Mouse (Mus musculus) embryonic facial prominence, embryonic 10.5 days (tissue): ENCODE results near the gene Tom1l2. TPM values are rescaled to one million over a fixed set of nuclear protein-coding genes. Genes with fewer than 3 reads are reported as not detected.

Experiments
- DNase-seq: peaks from one replicate; pipeline ENCODE4 v3.0.0-alpha.2; 2017; ENCODE audit warnings: low spot score
- H3K27ac ChIP-seq: fragments of 300-500 bp; sonication (generic); replicated peaks from 2 replicates; pipeline ENCODE4 v1.5.1; 2016; ENCODE audit warnings: mild to moderate bottlenecking
- H3K27me3 ChIP-seq: fragments of 300-500 bp; sonication (generic); replicated peaks from 2 replicates; pipeline ENCODE4 v1.6.1; 2016; ENCODE audit warnings: low read depth, mild to moderate bottlenecking; ENCODE audit not compliant: poor library complexity, severe bottlenecking
- H3K36me3 ChIP-seq: fragments of 300-500 bp; sonication (generic); replicated peaks from 2 replicates; pipeline ENCODE4 v1.6.1; 2016; ENCODE audit warnings: mild to moderate bottlenecking, moderate library complexity
- H3K4me1 ChIP-seq: fragments of 300-500 bp; sonication (generic); 2 replicates; pipeline ENCODE4 v1.6.1; 2016
- H3K4me3 ChIP-seq: fragments of 300-500 bp; sonication (generic); 2 replicates; pipeline ENCODE4 v1.5.1; 2016; ENCODE audit warnings: mild to moderate bottlenecking, moderate library complexity
- H3K9me3 ChIP-seq: fragments of 300-500 bp; sonication (generic); 2 replicates; pipeline ENCODE4 v1.6.1; 2016; ENCODE audit warnings: mild to moderate bottlenecking
- WGBS: fragments of 180-500 bp; shearing (Covaris S2); methylation state at CpG from one replicate; pipeline ENCODE4 v1.1.7; 2016; 5-methylcytosine and 5-hydroxymethylcytosine counted together
- microRNA-seq: library from miRNA; unstranded; fragments of <30 nt; microRNA quantifications from one replicate; pipeline ENCODE4, GENCODE M21; 2017
- polyA plus RNA-seq: library from polyadenylated mRNA; unstranded; fragments of >200 nt; fragmentation: Nextera tagmentation; extraction: Ambion mirVana; gene quantifications from 2 replicates; pipeline ENCODE4 v1.2.1, GENCODE M21; 2016

The Tom1l2 gene
- polyA plus RNA-seq, 1 experiment from 2014 or later = 20.4 TPM

GRCm38 (mm10) chr11:60185396-60186231, 167.1 kb downstream of the Tom1l2 start:
- peak overlapping the region; percentile 58 for H3K27ac ChIP-seq
- peaks cover 68% of the 10 kb centered on the region for H3K4me1 ChIP-seq
- H3K36me3 ChIP-seq = peaks cover 76% of the 10 kb centered on the region
- no peak overlapping the region for H3K4me3 ChIP-seq
- DNase-seq = no peak
- no peaks in the 10 kb centered on the region for H3K9me3 ChIP-seq
- H3K27me3 ChIP-seq = no peaks in the 10 kb centered on the region
- WGBS = 84% methylated on average over 20 of the region's 20 CpGs

GRCm38 (mm10) chr11:60184346-60185325, 168.1 kb downstream of the Tom1l2 start:
- no peaks in the 10 kb centered on the region for H3K27me3 ChIP-seq
- no peak for DNase-seq
- 67% methylated on average over 22 of the region's 22 CpGs for WGBS
- H3K4me1 ChIP-seq = peaks cover 72% of the 10 kb centered on the region
- peaks cover 74% of the 10 kb centered on the region for H3K36me3 ChIP-seq
- H3K4me3 ChIP-seq = no peak overlapping the region
- no peaks in the 10 kb centered on the region for H3K9me3 ChIP-seq
- H3K27ac ChIP-seq = peak overlapping the region; percentile 58

- Histone ChIP-seq H3K4me1 (peaks cover 86% of the 10 kb centered on the region), H3K27me3 (no peaks in the 10 kb centered on the region), H3K4me3 (no peak overlapping the region), H3K36me3 (peaks cover 67% of the 10 kb centered on the region), H3K27ac (peak overlapping the region; percentile 57), H3K9me3 (no peaks in the 10 kb centered on the region)
- no peak for DNase-seq
- 71% methylated on average over 2 of the region's 2 CpGs for WGBS
Measured at GRCm38 (mm10) chr11:60182741-60183140, 170.0 kb downstream of the Tom1l2 start.

DNA sequence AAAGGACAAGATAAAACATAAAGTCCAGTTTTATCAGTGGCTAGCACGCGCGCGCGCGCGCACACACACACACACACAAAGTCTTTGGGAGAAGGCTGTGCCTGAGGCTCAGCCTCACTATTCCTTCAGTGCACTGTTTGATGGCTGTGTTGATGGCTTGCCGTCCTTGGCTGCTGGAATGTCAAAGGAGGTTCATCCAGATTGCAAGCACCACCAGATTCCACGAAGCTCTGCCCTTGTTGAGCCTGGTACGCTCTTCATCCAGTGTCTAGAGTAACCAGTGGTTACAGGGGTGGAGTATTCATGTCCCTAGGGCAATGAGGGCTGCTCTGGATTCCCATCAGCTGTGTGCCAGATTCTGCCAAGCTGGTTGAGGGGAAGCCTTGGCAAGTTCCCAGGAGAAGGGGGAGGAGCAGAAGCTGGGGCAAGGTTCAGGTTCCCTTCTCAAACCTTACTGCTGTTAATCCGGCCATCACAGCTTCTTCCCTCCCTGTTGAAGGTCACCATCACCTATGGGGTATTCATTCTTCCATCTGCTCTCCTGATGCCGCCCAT, 170.5 kb downstream of the Tom1l2 start:
- no peaks in the 10 kb centered on the region for H3K27me3 ChIP-seq
- WGBS = 88% methylated on average over 12 of the region's 12 CpGs
- 0 out of 2 replicates have a peak overlapping the region, but pooled peaks have one; percentile 57 for H3K27ac ChIP-seq
- peaks cover 61% of the 10 kb centered on the region for H3K36me3 ChIP-seq
- no peak overlapping the region for H3K4me3 ChIP-seq
- H3K4me1 ChIP-seq = peaks cover 92% of the 10 kb centered on the region
- no peak for DNase-seq
- H3K9me3 ChIP-seq = no peaks in the 10 kb centered on the region

DNA sequence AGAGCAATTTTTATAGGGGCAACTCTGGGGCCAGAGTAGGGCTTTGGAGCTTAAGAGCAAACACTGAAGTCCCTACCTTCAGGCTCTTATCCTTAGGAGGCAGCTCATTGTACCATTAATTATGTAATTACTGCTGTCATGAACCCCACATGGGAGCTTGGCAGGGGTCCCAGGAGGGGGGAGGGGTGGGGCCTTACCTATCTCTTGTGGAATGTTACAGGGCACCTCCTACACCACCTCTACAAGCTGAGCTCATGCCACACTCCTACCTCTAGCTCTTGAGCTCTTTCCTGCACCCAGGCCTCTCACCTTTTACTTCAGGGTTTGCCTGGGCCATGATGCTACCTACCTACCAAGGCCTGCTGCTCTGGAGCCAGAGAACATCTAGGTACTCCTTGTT, 174.2 kb downstream of the Tom1l2 start:
- DNase-seq = no peak
- Histone ChIP-seq H3K36me3 (peaks cover 36% of the 10 kb centered on the region), H3K9me3 (no peaks in the 10 kb centered on the region), H3K27me3 (no peaks in the 10 kb centered on the region), H3K27ac (no peak overlapping the region; the same call in 1 of the 2 replicates), H3K4me1 (peaks cover 99% of the 10 kb centered on the region), H3K4me3 (peak overlapping the region; percentile 80; the same call in 1 of the 2 replicates)

- Histone ChIP-seq H3K27me3 (no peaks in the 10 kb centered on the region), H3K36me3 (peaks cover 37% of the 10 kb centered on the region), H3K9me3 (no peaks in the 10 kb centered on the region), H3K27ac (peak overlapping the region; percentile 93), H3K4me3 (peak overlapping the region; percentile 80), H3K4me1 (peaks cover 99% of the 10 kb centered on the region)
- WGBS = 58% methylated on average over 6 of the region's 6 CpGs
- DNase-seq = no peak
Measured at GRCm38 (mm10) chr11:60178005-60178404, 174.7 kb downstream of the Tom1l2 start.

DNA sequence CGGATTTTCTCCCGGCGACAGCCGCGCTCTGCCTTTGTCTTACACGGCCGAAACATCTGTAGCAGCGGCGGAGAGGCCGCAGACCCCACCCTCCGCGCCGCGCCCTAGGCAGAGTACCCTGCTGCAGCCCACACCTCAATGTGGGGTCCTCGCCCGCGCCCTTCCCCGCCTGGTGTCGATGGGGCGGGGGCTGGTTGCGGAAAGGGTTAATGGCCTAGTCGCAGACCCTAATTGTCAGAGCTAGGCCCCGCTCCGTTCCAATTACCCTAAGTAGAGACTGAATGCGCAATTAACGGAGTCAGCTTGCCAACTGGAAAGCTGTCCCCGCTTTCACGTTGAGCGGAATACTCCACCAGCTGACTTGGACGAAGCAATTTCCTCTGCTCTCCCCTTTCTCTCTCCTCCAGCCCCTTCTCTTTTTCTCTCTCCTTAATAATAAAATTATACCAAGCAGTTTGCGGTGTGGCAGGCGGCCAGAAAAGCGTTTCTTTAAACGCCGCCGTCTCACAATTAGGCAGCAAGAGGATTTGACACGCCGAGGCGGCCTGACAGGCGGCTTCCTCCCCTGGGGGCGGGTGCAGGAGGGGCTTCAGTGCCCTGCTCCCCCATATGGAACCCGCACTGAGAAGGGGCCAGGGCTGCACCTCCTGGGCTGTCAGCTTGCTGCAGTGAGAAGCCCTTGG, 175.6 kb downstream of the Tom1l2 start:
- Histone ChIP-seq H3K4me1 (peaks cover 98% of the 10 kb centered on the region), H3K36me3 (peaks cover 43% of the 10 kb centered on the region), H3K27ac (peak overlapping the region; percentile 93), H3K27me3 (no peaks in the 10 kb centered on the region), H3K9me3 (no peaks in the 10 kb centered on the region), H3K4me3 (peak overlapping the region; percentile 80)
- peak; percentile 71 for DNase-seq
- WGBS = under 1% methylated on average over 42 of the region's 42 CpGs

Small RNAs within 50 kb of the gene (microRNA-seq; reads per million reads assigned to microRNA genes)
- not detected for gene Gm27711
- not detected for gene Mir6921
- gene Mir6922 = not detected

Other genes starting within 250 kb of the Tom1l2 start
- 31.0 and 33.8 TPM in 2 replicates for gene Rai1, start 247.9 kb downstream of the Tom1l2 start, polyA plus RNA-seq
- 50.9 and 52.1 TPM in 2 replicates for gene Srebf1, start 130.3 kb downstream of the Tom1l2 start, polyA plus RNA-seq
- gene Drc3, start 424 bp upstream of the Tom1l2 start, polyA plus RNA-seq = 1.2 and 1.6 TPM in 2 replicates
- 26.9 and 28.5 TPM in 2 replicates for gene Gid4, start 64.2 kb upstream of the Tom1l2 start, polyA plus RNA-seq
- 61.7 and 63.6 TPM in 2 replicates for gene Atpaf2, start 65.6 kb upstream of the Tom1l2 start, polyA plus RNA-seq
- gene Drg2, start 101.7 kb upstream of the Tom1l2 start, polyA plus RNA-seq = 141 and 143 TPM in 2 replicates
- 0.21 and 0.22 TPM in 2 replicates for gene Myo15, start 116.4 kb upstream of the Tom1l2 start, polyA plus RNA-seq
- 39.1 and 40.1 TPM in 2 replicates for gene Alkbh5, start 183.5 kb upstream of the Tom1l2 start, polyA plus RNA-seq